Mouse (Mus musculus): ENCODE data around the gene Ccdc113.
A peak's percentile ranks its signal among the peaks of the same experiment; 100 is the strongest.

Ccdc113 gene

GRCm38 (mm10) chr8:95533584-95534387, at the start of gene Ccdc113:
Gene Ccdc113, plus strand, starts transcription at chr8:95534085.
- peak; percentile 38 for DNase-seq (ENCODE audit: low read depth, low spot score)

GRCm38 (mm10) chr8:95487800-95488697, 45.8 kb upstream of the Ccdc113 start:
- peak; percentile 37 for DNase-seq (ENCODE audit: low read depth, low spot score)

- DNase-seq (ENCODE audit: low read depth, low spot score): peak; percentile 90
Observed at GRCm38 (mm10) chr8:95488698-95489332, 45.1 kb upstream of the Ccdc113 start.

GRCm38 (mm10) chr8:95490006-95490405, 43.9 kb upstream of the Ccdc113 start, which contains the start of gene Csnk2a2:
Gene Csnk2a2, minus strand, starts transcription at chr8:95490039.
- no peak for DNase-seq (ENCODE audit: low read depth, low spot score)

- DNase-seq (ENCODE audit: low read depth, low spot score): no peak
Observed at GRCm38 (mm10) chr8:95492057-95492456, 41.8 kb upstream of the Ccdc113 start.

GRCm38 (mm10) chr8:95495444-95495843, 38.4 kb upstream of the Ccdc113 start:
- no peak for DNase-seq (ENCODE audit: low read depth, low spot score)

- DNase-seq (ENCODE audit: low read depth, low spot score): no peak
Observed at GRCm38 (mm10) chr8:95496420-95496819, 37.5 kb upstream of the Ccdc113 start.

- no peak for DNase-seq (ENCODE audit: low read depth, low spot score)
Observed at GRCm38 (mm10) chr8:95497821-95498220, 36.1 kb upstream of the Ccdc113 start.

- DNase-seq (ENCODE audit: low read depth, low spot score): no peak
Observed at GRCm38 (mm10) chr8:95499266-95500064, 34.4 kb upstream of the Ccdc113 start.

- no peak for DNase-seq (ENCODE audit: low read depth, low spot score)
Observed at GRCm38 (mm10) chr8:95500436-95500835, 33.4 kb upstream of the Ccdc113 start.

GRCm38 (mm10) chr8:95502431-95502830, 31.5 kb upstream of the Ccdc113 start:
- no peak for DNase-seq (ENCODE audit: low read depth, low spot score)

- no peak for DNase-seq (ENCODE audit: low read depth, low spot score)
Observed at GRCm38 (mm10) chr8:95504835-95505234, 29.1 kb upstream of the Ccdc113 start.

- DNase-seq (ENCODE audit: low read depth, low spot score): no peak
Observed at GRCm38 (mm10) chr8:95505606-95506005, 28.3 kb upstream of the Ccdc113 start.

GRCm38 (mm10) chr8:95506245-95506644, 27.6 kb upstream of the Ccdc113 start:
- peak; percentile 8 for DNase-seq (ENCODE audit: low read depth, low spot score)

GRCm38 (mm10) chr8:95512257-95512656, 21.6 kb upstream of the Ccdc113 start:
- no peak for DNase-seq (ENCODE audit: low read depth, low spot score)

GRCm38 (mm10) chr8:95513219-95513618, 20.7 kb upstream of the Ccdc113 start:
- no peak for DNase-seq (ENCODE audit: low read depth, low spot score)

- no peak for DNase-seq (ENCODE audit: low read depth, low spot score)
Observed at GRCm38 (mm10) chr8:95516928-95517327, 17.0 kb upstream of the Ccdc113 start.

- no peak for DNase-seq (ENCODE audit: low read depth, low spot score)
Observed at GRCm38 (mm10) chr8:95523991-95524390, 9.9 kb upstream of the Ccdc113 start.

- DNase-seq (ENCODE audit: low read depth, low spot score): no peak
Observed at GRCm38 (mm10) chr8:95528194-95528593, 5.7 kb upstream of the Ccdc113 start.

GRCm38 (mm10) chr8:95528750-95529310, 5.1 kb upstream of the Ccdc113 start:
- DNase-seq (ENCODE audit: low read depth, low spot score): no peak

- no peak for DNase-seq (ENCODE audit: low read depth, low spot score)
Observed at GRCm38 (mm10) chr8:95532206-95532605, 1.7 kb upstream of the Ccdc113 start.

Measured in CD4-positive, CD25-positive, alpha-beta regulatory T cell, adult 2 months (primary cell).